27 mouse cellular contexts compared by ENCODE assay signal in the genomic region with DNA sequence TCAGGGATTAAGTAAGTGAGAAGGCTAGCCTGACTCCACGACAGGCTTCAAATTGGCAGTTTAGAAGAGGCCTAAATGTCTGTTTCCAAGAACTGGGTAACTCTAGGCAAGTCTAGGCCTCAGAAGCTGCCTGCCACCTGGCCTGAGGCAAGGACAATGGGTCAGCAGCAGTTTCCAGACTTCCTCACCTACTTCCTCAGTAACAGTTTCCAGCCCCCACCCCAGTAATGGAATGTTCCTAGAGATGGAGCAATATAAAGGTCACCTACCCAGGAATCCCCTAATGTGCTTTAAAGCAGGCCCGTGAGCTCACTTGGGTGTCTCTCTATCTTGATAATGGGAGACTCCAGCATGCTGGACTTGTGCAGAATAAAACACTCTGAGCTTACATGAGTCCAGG. TPM values are rescaled to one million over a fixed set of nuclear protein-coding genes. Genes with fewer than 3 reads are reported as not detected.
"Had no signal": no experiment of that assay in that cellular context is flagged by ENCODE, and none has a peak within 500 bp of the region (broad histone marks: within the 10 kb centered on the region; RNA-seq: fewer than 3 reads in every experiment).

No protein-coding gene starts in this region.

- H3K4me1 ChIP-seq: heart, embryonic 10.5 days; heart, embryonic 12.5 days; hindbrain, embryonic 10.5 days; hindbrain, embryonic 12.5 days; intestine, embryonic 15.5 days; limb, embryonic 10.5 days; limb, embryonic 12.5 days; liver, embryonic 13.5 days; liver, embryonic 15.5 days had no signal

- H3K27ac ChIP-seq: heart, embryonic 10.5 days; hindbrain, embryonic 10.5 days; hindbrain, embryonic 12.5 days; hindbrain, embryonic 14.5 days; intestine, embryonic 15.5 days; layer of hippocampus, adult 2 months; left cerebral cortex, adult 2 months; limb, embryonic 10.5 days; limb, embryonic 12.5 days; liver, embryonic 13.5 days; liver, embryonic 15.5 days had no signal

- DNase-seq: gastrocnemius, postnatal 14 days; gastrocnemius, postnatal 36 days; heart, adult 18-20 months; heart, postnatal 10 days; heart, postnatal 4 days; kidney, adult 18-20 months; kidney, adult 9 months; kidney, postnatal 10 days; kidney, postnatal 25 days; kidney, postnatal 4 days; liver; liver, embryonic 13.5 days had no signal

- H3K9me3 ChIP-seq: heart, embryonic 10.5 days; heart, embryonic 12.5 days; hindbrain, embryonic 10.5 days; hindbrain, embryonic 12.5 days; intestine, embryonic 15.5 days; limb, embryonic 10.5 days; limb, embryonic 12.5 days; liver, embryonic 13.5 days; liver, embryonic 15.5 days had no signal

- H3K4me3 ChIP-seq: heart, embryonic 10.5 days; heart, embryonic 12.5 days; hindbrain, embryonic 10.5 days; hindbrain, embryonic 12.5 days; intestine, embryonic 15.5 days; layer of hippocampus, adult 2 months; left cerebral cortex, adult 2 months; limb, embryonic 10.5 days; limb, embryonic 12.5 days; liver, embryonic 13.5 days; liver, embryonic 15.5 days had no signal

- H3K27me3 ChIP-seq: heart, embryonic 12.5 days; hindbrain, embryonic 12.5 days; intestine, embryonic 15.5 days; limb, embryonic 12.5 days; liver, embryonic 13.5 days; liver, embryonic 15.5 days had no signal

- ATAC-seq: hindbrain, embryonic 16.5 days; inflammation-experienced regulatory T-cells, adult 6 months; intestine, embryonic 15.5 days; intestine, postnatal 0 days had no signal

- H3K36me3 ChIP-seq: heart, embryonic 10.5 days; heart, embryonic 12.5 days; hindbrain, embryonic 10.5 days; hindbrain, embryonic 12.5 days; intestine, embryonic 15.5 days; limb, embryonic 10.5 days; limb, embryonic 12.5 days; liver, embryonic 13.5 days; liver, embryonic 15.5 days had no signal

- H3K4me2 ChIP-seq: heart, embryonic 12.5 days; hindbrain, embryonic 12.5 days; hindbrain, embryonic 14.5 days; intestine, embryonic 15.5 days; limb, embryonic 12.5 days; liver, embryonic 11.5 days; liver, embryonic 13.5 days; liver, embryonic 15.5 days had no signal

- H3K9ac ChIP-seq: heart, embryonic 12.5 days; hindbrain, embryonic 12.5 days; hindbrain, embryonic 14.5 days; intestine, embryonic 15.5 days; limb, embryonic 12.5 days; liver, embryonic 13.5 days; liver, embryonic 15.5 days had no signal

RNA-seq across cellular contexts. Expression of a gene that starts 10.1 kb away (rescaled TPM):
- polyA plus RNA-seq: inflammation-experienced regulatory T-cells, adult 6 months; liver, embryonic 13.5 days had no signal
